Mouse (Mus musculus) inflammation-experienced regulatory T-cells, adult 16 weeks (primary cell): Measurements from ENCODE around the gene Tnfrsf22. TPM values are rescaled to one million over a fixed set of nuclear protein-coding genes. Genes with fewer than 3 reads are reported as not detected.

Experiments
- polyA plus RNA-seq: library from polyadenylated mRNA; unstranded; fragments of 100-300 nt; shearing (Covaris generic); gene quantifications from one replicate; pipeline ENCODE4 v1.2.1, GENCODE M21; 2017

Gene Tnfrsf22
- polyA plus RNA-seq = 34.5 TPM

GRCm38 (mm10) chr7:143649034-143649768 lies at the start of gene Tnfrsf22:
Gene Tnfrsf22, minus strand, starts transcription at chr7:143649661.

DNA sequence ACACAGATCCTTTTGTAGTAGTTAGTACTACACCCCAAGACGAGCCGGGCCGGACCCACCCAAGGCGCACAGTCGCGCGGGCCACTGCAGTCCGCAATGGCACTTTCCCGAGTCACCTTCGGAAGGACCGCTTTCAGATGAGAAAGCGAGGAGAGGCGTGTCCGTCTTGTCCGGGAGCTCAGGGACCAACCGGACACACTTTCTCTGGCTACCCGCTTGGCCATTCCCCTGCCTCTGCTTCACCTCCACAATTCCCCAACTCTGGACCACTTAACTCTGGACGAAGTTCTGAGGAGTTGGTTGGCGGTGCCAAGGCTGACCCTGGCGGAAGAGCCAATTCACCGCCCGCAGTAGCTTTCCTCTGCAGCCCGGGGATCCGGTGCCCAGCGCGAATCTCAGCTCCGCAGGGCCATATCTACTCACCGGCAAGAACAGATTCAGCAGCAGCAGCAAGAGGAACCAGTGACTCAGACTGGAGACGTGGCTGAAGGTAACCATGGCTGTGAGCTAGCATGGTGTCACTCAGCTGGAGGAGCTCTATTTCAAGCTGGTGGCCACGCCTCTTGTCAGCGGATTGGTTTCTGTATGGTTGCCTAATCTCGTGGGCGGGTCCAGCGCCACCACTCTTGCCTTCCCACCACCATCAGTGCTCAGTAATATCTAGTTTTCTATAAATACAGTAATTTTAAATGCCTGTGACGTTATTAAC lies 36.1 kb upstream of the Tnfrsf22 start, which contains the start of gene Tnfrsf23:
Tnfrsf23 (minus strand) TSS at position 514 of the 709 bp plus-strand sequence.

GRCm38 (mm10) chr7:143628540-143628939 lies 20.9 kb downstream of the Tnfrsf22 start, which contains the start of gene Tnfrsf26:
Gene Tnfrsf26, minus strand, starts transcription at chr7:143628722.

GRCm38 (mm10) chr7:143599428-143600230 lies 49.8 kb downstream of the Tnfrsf22 start, which contains the start of gene Cars:
Gene Cars, minus strand, starts transcription at chr7:143600090.

Other genes starting within 250 kb of the Tnfrsf22 start
- 0.78 TPM for gene Cdkn1c, start 188.6 kb downstream of the Tnfrsf22 start, polyA plus RNA-seq
- 0.44 TPM for gene Slc22a18, start 175.9 kb downstream of the Tnfrsf22 start, polyA plus RNA-seq
- gene Phlda2, start 146.5 kb downstream of the Tnfrsf22 start, polyA plus RNA-seq = not detected
- gene Nap1l4, start 100.6 kb downstream of the Tnfrsf22 start, polyA plus RNA-seq = 314 TPM
- 48.5 TPM for gene Cars, start 49.6 kb downstream of the Tnfrsf22 start, polyA plus RNA-seq
- 37.8 TPM for gene Tnfrsf26, start 20.9 kb downstream of the Tnfrsf22 start, polyA plus RNA-seq
- 6.1 TPM for gene Tnfrsf23, start 36.2 kb upstream of the Tnfrsf22 start, polyA plus RNA-seq
- 38.9 TPM for gene Osbpl5, start 107.3 kb upstream of the Tnfrsf22 start, polyA plus RNA-seq
- not detected for gene Mrgprg, start 117.3 kb upstream of the Tnfrsf22 start, polyA plus RNA-seq
- gene Mrgpre, start 134.8 kb upstream of the Tnfrsf22 start, polyA plus RNA-seq = 14.6 TPM
- gene Nadsyn1, start 173.2 kb upstream of the Tnfrsf22 start, polyA plus RNA-seq = 26.8 TPM
- gene Dhcr7, start 173.5 kb upstream of the Tnfrsf22 start, polyA plus RNA-seq = 19.9 TPM
- gene Gm498, start 217.2 kb upstream of the Tnfrsf22 start, polyA plus RNA-seq = not detected